Mouse (Mus musculus): Measurements from ENCODE around the gene Olfr740.

The Olfr740 gene

GRCm38 (mm10) chr14:50445245-50445644, at the start of gene Olfr740:
Gene Olfr740, plus strand, starts transcription at chr14:50445545.
- DNase-seq (ENCODE audit: low read depth, low spot score) = no peak

DNA sequence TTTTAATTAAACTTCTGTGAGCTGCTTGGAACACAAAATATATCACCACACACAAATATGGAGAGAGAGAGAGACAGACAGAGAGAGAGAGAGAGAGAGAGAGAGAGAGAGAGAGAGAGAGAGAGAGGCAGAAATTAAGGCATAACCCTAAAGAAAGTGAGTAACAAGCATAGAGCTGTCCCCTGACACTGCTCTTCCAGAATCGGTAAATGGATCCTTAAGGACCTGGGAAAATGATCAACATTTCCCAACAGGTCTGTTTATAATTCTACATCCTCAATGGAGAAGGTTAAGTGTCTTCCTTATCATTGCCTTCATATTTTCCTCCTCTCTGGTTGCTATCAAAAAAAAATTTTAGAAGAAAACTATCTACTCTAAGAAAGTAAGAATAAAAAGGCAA, 38.1 kb upstream of the Olfr740 start, which contains the start of gene Olfr738:
Gene Olfr738, plus strand, starts transcription at position 301 of the 400 bp plus-strand sequence.
- DNase-seq (ENCODE audit: low read depth, low spot score) = no peak

DNA sequence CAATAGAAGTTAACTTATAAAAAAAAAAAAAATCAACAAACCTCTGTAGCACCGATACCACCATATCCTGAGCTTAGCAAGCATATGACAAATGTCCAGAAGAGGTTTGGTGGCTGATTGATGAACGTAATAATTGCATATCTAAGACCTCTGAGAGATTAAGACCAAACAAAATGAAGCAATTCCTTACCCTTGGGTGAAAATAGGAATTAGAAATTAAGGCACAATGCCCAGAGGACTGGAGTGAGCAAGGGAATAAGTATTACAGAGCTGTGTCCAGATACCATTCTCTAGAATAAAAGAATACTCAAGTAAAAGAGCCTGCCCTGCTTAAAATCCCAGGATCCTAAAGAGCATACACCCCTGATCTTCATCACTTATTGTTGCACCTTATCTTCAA, 27.0 kb upstream of the Olfr740 start, which contains the start of gene Olfr739:
Gene Olfr739, plus strand, starts transcription at position 301 of the 400 bp plus-strand sequence.
- no peak for DNase-seq (ENCODE audit: low read depth, low spot score)

DNA sequence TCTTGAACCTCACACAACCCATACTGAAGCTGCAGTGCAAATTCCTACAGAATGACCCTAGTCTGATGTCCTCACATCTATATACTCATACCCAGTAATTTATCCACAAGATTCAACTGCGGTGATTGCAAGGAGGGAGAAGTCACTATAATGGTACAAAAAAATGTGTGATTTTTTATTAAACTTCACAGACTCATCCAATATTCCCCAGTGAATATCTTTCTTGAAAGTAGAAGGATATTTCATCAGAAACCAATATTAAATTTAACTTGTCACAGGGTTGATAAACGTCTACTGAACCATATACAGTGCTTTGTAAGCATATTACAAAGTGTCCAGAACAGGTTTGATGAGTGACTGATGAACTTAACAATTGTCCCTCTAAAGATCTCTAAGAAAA, 27.1 kb downstream of the Olfr740 start, which contains the start of gene Olfr741:
Gene Olfr741, plus strand, starts transcription at position 301 of the 400 bp plus-strand sequence.
- DNase-seq (ENCODE audit: low read depth, low spot score) = no peak

DNA sequence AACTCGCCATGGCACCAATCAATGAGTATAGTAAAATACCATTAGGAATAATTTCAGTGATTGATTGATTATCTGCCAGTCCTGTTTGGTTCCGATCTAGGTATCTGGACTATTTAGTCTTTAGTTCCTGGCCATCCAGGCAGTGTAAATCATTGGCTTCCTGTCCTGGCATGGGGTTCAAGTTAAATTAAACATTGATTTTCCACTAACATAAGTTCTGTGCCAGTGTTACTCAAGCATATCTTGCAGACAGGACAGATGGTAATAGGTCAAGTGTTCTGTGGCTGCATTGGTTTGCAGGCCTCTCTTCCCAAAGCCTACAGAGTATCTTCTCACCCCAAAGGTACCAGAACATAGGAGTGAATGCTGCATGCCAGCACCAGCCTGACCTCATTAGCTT, 33.1 kb downstream of the Olfr740 start:
- no peak for DNase-seq (ENCODE audit: low read depth, low spot score)

DNA sequence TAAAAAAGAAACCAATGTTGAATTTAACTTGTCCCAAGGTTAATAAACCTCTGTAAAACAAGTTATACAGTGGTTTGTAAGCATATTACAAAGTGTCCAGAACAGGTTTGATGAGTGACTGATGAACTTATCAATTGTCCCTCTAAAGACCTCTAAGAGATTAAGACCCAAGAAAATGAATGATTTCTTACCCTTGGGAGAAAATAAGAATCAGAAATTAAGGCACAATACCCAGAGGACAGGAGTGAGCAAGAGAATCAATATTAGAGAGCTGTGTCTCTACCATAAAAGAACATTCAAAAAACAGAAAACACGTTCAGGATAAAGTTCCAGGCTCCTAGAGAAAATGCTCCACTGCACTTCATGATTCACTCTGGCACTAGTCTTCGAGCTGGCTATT, 58.0 kb downstream of the Olfr740 start, which contains the start of gene Olfr742:
Gene Olfr742, plus strand, starts transcription at position 301 of the 400 bp plus-strand sequence.
- no peak for DNase-seq (ENCODE audit: low read depth, low spot score)

Data from ZHBTc4 (cell line).